Mouse (Mus musculus) stomach, embryonic 14.5 days (tissue): ENCODE measurements at regions not wholly inside any gene's neighbourhood (a gene's known extent, or its start where the extent isn't known, plus 50 kb on each side); places are given as distances from the start of the nearest gene placed in this dataset.

Source experiments
- ATAC-seq: fragments of 200-750 bp; cut with Nextera tagmentation; 2 replicates; pipeline ENCODE4 v1.8.0; 2017; ENCODE audit warnings: low read depth, moderate TSS enrichment; ENCODE audit not compliant: insufficient number of reproducible peaks, insufficient read depth, low FRiP score
- H3K27ac ChIP-seq: fragments of 300-500 bp; sonication (generic); 2 replicates; pipeline ENCODE4 v1.5.1; 2014; ENCODE audit warnings: mild to moderate bottlenecking, low read length, moderate library complexity, mixed read lengths
- H3K27me3 ChIP-seq: fragments of 300-500 bp; sonication (generic); 2 replicates; pipeline ENCODE4 v1.6.1; 2014; ENCODE audit warnings: low read length, control low read depth, mixed read lengths; ENCODE audit not compliant: control insufficient read depth, insufficient read depth
- H3K36me3 ChIP-seq: fragments of 300-500 bp; sonication (generic); 2 replicates; pipeline ENCODE4 v1.6.1; 2014; ENCODE audit warnings: mild to moderate bottlenecking, control low read depth, low read length, moderate library complexity, mixed read lengths; ENCODE audit not compliant: control insufficient read depth, insufficient read depth
- H3K4me1 ChIP-seq: fragments of 300-500 bp; sonication (generic); 2 replicates; pipeline ENCODE4 v1.6.1; 2014; ENCODE audit warnings: low read length, control low read depth, mixed read lengths; ENCODE audit not compliant: control insufficient read depth, insufficient read depth
- H3K4me2 ChIP-seq: fragments of 300-500 bp; sonication (generic); replicated peaks from 2 replicates; pipeline ENCODE4 v1.6.1; 2014; ENCODE audit warnings: low read depth, low read length, control low read depth
- H3K4me3 ChIP-seq: fragments of 300-500 bp; sonication (generic); 2 replicates; pipeline ENCODE4 v1.5.1; 2014; ENCODE audit warnings: low read depth, low read length, control low read depth
- H3K9ac ChIP-seq: fragments of 300-500 bp; sonication (generic); replicated peaks from 2 replicates; pipeline ENCODE4 v1.6.1; 2014; ENCODE audit warnings: low read depth, mild to moderate bottlenecking, control low read depth, low read length, moderate library complexity, mixed read lengths
- H3K9me3 ChIP-seq: fragments of 300-500 bp; sonication (generic); 2 replicates; pipeline ENCODE4 v1.6.1; 2016; ENCODE audit warnings: low read depth, low read length, control low read depth; ENCODE audit not compliant: control insufficient read depth
- WGBS: fragments of 180-500 bp; shearing (Covaris S2); extraction: QIAGEN DNeasy Blood & Tissue Kit; methylation state at CpG from one replicate; pipeline ENCODE4 v1.1.7; 2014; 5-methylcytosine and 5-hydroxymethylcytosine counted together

GRCm38 (mm10) chr2:84235641-84236040 is 189.6 kb downstream of the Calcrl start:
- no peak overlapping the region for H3K9ac ChIP-seq
- no peak overlapping the region for H3K4me2 ChIP-seq
- H3K4me3 ChIP-seq = no peak overlapping the region
- H3K27ac ChIP-seq = no peak overlapping the region
- 84% methylated on average over 4 of the region's 4 CpGs for WGBS
- no peaks in the 10 kb centered on the region for H3K9me3 ChIP-seq
- H3K27me3 ChIP-seq = no peaks in the 10 kb centered on the region
- no peaks in the 10 kb centered on the region for H3K36me3 ChIP-seq
- no peaks in the 10 kb centered on the region for H3K4me1 ChIP-seq
- ATAC-seq = no peak

- Histone ChIP-seq H3K9ac (no peak overlapping the region), H3K9me3 (no peaks in the 10 kb centered on the region), H3K4me3 (no peak overlapping the region), H3K4me2 (no peak overlapping the region), H3K27me3 (no peaks in the 10 kb centered on the region), H3K27ac (no peak overlapping the region), H3K4me1 (no peaks in the 10 kb centered on the region), H3K36me3 (no peaks in the 10 kb centered on the region)
- WGBS = 47% methylated on average over 4 of the region's 4 CpGs
- ATAC-seq = peak; percentile 89
Measured at GRCm38 (mm10) chr2:84241244-84241643, 184.0 kb downstream of the Calcrl start.

- Histone ChIP-seq H3K4me3 (no peak overlapping the region), H3K36me3 (no peaks in the 10 kb centered on the region), H3K4me2 (no peak overlapping the region), H3K27ac (no peak overlapping the region), H3K9me3 (no peaks in the 10 kb centered on the region), H3K9ac (no peak overlapping the region), H3K27me3 (no peaks in the 10 kb centered on the region), H3K4me1 (no peaks in the 10 kb centered on the region)
- ATAC-seq = no peak
- WGBS = 9% methylated on average over 1 of the region's 1 CpGs
Measured at GRCm38 (mm10) chr2:84241986-84242385, 183.2 kb downstream of the Calcrl start.

- Histone ChIP-seq H3K9ac (no peak overlapping the region), H3K27me3 (no peaks in the 10 kb centered on the region), H3K4me3 (no peak overlapping the region), H3K4me1 (peaks cover 4% of the 10 kb centered on the region; the same call in 1 of the 2 replicates), H3K36me3 (no peaks in the 10 kb centered on the region), H3K27ac (no peak overlapping the region), H3K4me2 (no peak overlapping the region), H3K9me3 (no peaks in the 10 kb centered on the region)
- ATAC-seq = no peak
- 75% methylated on average over 2 of the region's 2 CpGs for WGBS
Measured at GRCm38 (mm10) chr2:84245900-84246299, 179.3 kb downstream of the Calcrl start.

GRCm38 (mm10) chr2:84246562-84246961 is 178.6 kb downstream of the Calcrl start:
- Histone ChIP-seq H3K4me2 (no peak overlapping the region), H3K36me3 (no peaks in the 10 kb centered on the region), H3K4me1 (peaks cover 4% of the 10 kb centered on the region; the same call in 1 of the 2 replicates), H3K9ac (no peak overlapping the region), H3K27me3 (no peaks in the 10 kb centered on the region), H3K9me3 (no peaks in the 10 kb centered on the region), H3K4me3 (no peak overlapping the region), H3K27ac (no peak overlapping the region)
- ATAC-seq = no peak
- WGBS = 71% methylated on average over 2 of the region's 2 CpGs

- Histone ChIP-seq H3K9me3 (no peaks in the 10 kb centered on the region), H3K4me3 (no peak overlapping the region), H3K36me3 (no peaks in the 10 kb centered on the region), H3K9ac (no peak overlapping the region), H3K4me2 (no peak overlapping the region), H3K27ac (no peak overlapping the region), H3K4me1 (peaks cover 4% of the 10 kb centered on the region; the same call in 1 of the 2 replicates), H3K27me3 (no peaks in the 10 kb centered on the region)
- 83% methylated on average over 3 of the region's 3 CpGs for WGBS
- ATAC-seq = no peak
Measured at GRCm38 (mm10) chr2:84248169-84248568, 177.0 kb downstream of the Calcrl start.

- 14% methylated on average over 3 of the region's 3 CpGs for WGBS
- peaks cover 4% of the 10 kb centered on the region; the same call in 1 of the 2 replicates for H3K4me1 ChIP-seq
- no peak overlapping the region for H3K4me2 ChIP-seq
- no peak overlapping the region for H3K4me3 ChIP-seq
- no peaks in the 10 kb centered on the region for H3K27me3 ChIP-seq
- peak overlapping the region; percentile 74; the same call in 1 of the 2 replicates for H3K27ac ChIP-seq
- ATAC-seq = no peak
- no peak overlapping the region for H3K9ac ChIP-seq
- no peaks in the 10 kb centered on the region for H3K9me3 ChIP-seq
- H3K36me3 ChIP-seq = no peaks in the 10 kb centered on the region
Measured at GRCm38 (mm10) chr2:84249871-84250270, 175.3 kb downstream of the Calcrl start.

GRCm38 (mm10) chr2:84252076-84252475 is 173.1 kb downstream of the Calcrl start:
- Histone ChIP-seq H3K36me3 (no peaks in the 10 kb centered on the region), H3K27me3 (no peaks in the 10 kb centered on the region), H3K4me1 (peaks cover 4% of the 10 kb centered on the region; the same call in 1 of the 2 replicates), H3K9ac (no peak overlapping the region), H3K4me2 (no peak overlapping the region), H3K27ac (no peak overlapping the region), H3K4me3 (no peak overlapping the region), H3K9me3 (no peaks in the 10 kb centered on the region)
- ATAC-seq = no peak
- WGBS = 80% methylated on average over 1 of the region's 1 CpGs

- no peak for ATAC-seq
- no peak overlapping the region for H3K27ac ChIP-seq
- no peaks in the 10 kb centered on the region for H3K36me3 ChIP-seq
- no peak overlapping the region for H3K9ac ChIP-seq
- no peak overlapping the region for H3K4me2 ChIP-seq
- H3K4me1 ChIP-seq = no peaks in the 10 kb centered on the region
- WGBS = 71% methylated on average over 2 of the region's 2 CpGs
- no peak overlapping the region for H3K4me3 ChIP-seq
- no peaks in the 10 kb centered on the region for H3K27me3 ChIP-seq
- H3K9me3 ChIP-seq = no peaks in the 10 kb centered on the region
Measured at GRCm38 (mm10) chr2:84258339-84259006, 166.7 kb downstream of the Calcrl start.
